Mouse (Mus musculus) CH12.LX (cell line): ENCODE results near the gene Shank3. TPM values are rescaled to one million over a fixed set of nuclear protein-coding genes. Genes with fewer than 3 reads are reported as not detected.

ENCODE experiments used
- DNase-seq: peaks from one replicate; pipeline ENCODE4 v3.0.0-alpha.2; 2013; ENCODE audit errors: extremely low read depth
- H3K27ac ChIP-seq: 2 replicates; pipeline ENCODE4 v1.5.1; 2012; ENCODE audit warnings: low read depth, mild to moderate bottlenecking, control low read depth, moderate library complexity; ENCODE audit not compliant: insufficient read depth
- H3K27me3 ChIP-seq: replicated peaks from 2 replicates; pipeline ENCODE3; 2012; ENCODE audit warnings: inconsistent platforms
- H3K36me3 ChIP-seq, 2 experiments: replicated peaks in 1 of 2; 2 replicates each; pipeline versions ENCODE3 to v1.6.1; 2012; ENCODE audit warnings: inconsistent platforms in 1 of 2, low read length in 1 of 2, mild to moderate bottlenecking in 1 of 2, mixed read lengths in 1 of 2, moderate library complexity in 1 of 2; ENCODE audit not compliant: control insufficient read depth in 1 of 2, insufficient read depth in 1 of 2
- H3K4me1 ChIP-seq, 2 experiments: 2 replicates each; pipeline ENCODE4 v1.6.1; 2012; ENCODE audit warnings: inconsistent platforms in 1 of 2, moderate library complexity in 1 of 2; ENCODE audit not compliant: insufficient read depth in 2 of 2, control insufficient read depth in 1 of 2
- H3K4me2 ChIP-seq: 2 replicates; pipeline ENCODE4 v1.6.1; 2012; ENCODE audit warnings: low read depth, mild to moderate bottlenecking, control low read depth; ENCODE audit not compliant: poor library complexity, insufficient read depth, severe bottlenecking
- H3K4me3 ChIP-seq, 3 experiments: fragments of 150-350 bp in 1 of 3; sonication (generic) in 1 of 3; replicated peaks in 1 of 3; 2 replicates each; pipeline versions ENCODE3 to v1.5.1; 2011 to 2012; ENCODE audit warnings: low read depth in 2 of 3, low read length in 2 of 3, mild to moderate bottlenecking in 2 of 3, moderate library complexity in 2 of 3, control low read depth in 1 of 3, improper control_type of control experiment in 1 of 3, inconsistent platforms in 1 of 3, mixed read lengths in 1 of 3; ENCODE audit not compliant: poor library complexity in 1 of 3
- H3K79me2 ChIP-seq: replicated peaks from 2 replicates; pipeline ENCODE4 v1.6.1; 2012; ENCODE audit warnings: mild to moderate bottlenecking, moderate library complexity; ENCODE audit not compliant: control insufficient read depth, poor library complexity, insufficient read depth, severe bottlenecking; ENCODE audit errors: extremely low read depth
- H3K9ac ChIP-seq: 2 replicates; pipeline ENCODE4 v1.6.1; 2012; ENCODE audit warnings: low read depth, mild to moderate bottlenecking, control low read depth, moderate library complexity; ENCODE audit not compliant: insufficient read depth
- H3K9me3 ChIP-seq: replicated peaks from 2 replicates; pipeline ENCODE3; 2012; ENCODE audit warnings: low read length, inconsistent platforms, mixed read lengths
- CTCF ChIP-seq, 2 experiments: IDR thresholded peaks in 1 of 2; conservative IDR thresholded peaks in 1 of 2; 2 replicates each; pipeline ENCODE4 v1.5.1; 2011 to 2012; ENCODE audit warnings: low read depth in 2 of 2, low read length in 2 of 2, improper control_type of control experiment in 1 of 2, inconsistent platforms in 1 of 2, mild to moderate bottlenecking in 1 of 2, moderate library complexity in 1 of 2
- E2F4 ChIP-seq: IDR thresholded peaks from 2 replicates; pipeline ENCODE4 v1.6.1; 2011; ENCODE audit warnings: low read depth, low read length, improper control_type of control experiment; ENCODE audit not compliant: insufficient replicate concordance
- GABPA ChIP-seq: IDR thresholded peaks from 2 replicates; pipeline ENCODE4 v1.6.1; 2012; ENCODE audit warnings: low read depth, low read length, improper control_type of control experiment, inconsistent platforms; ENCODE audit not compliant: insufficient replicate concordance
- HCFC1 ChIP-seq: IDR thresholded peaks from 2 replicates; pipeline ENCODE4 v1.6.1; 2012; ENCODE audit warnings: low read depth, mild to moderate bottlenecking, inconsistent platforms, low read length, improper control_type of control experiment
- IRF4 ChIP-seq: IDR thresholded peaks from 2 replicates; pipeline ENCODE4 v1.6.1; 2014; ENCODE audit warnings: low read depth, mild to moderate bottlenecking, inconsistent platforms, low read length, improper control_type of control experiment
- JUND ChIP-seq: conservative IDR thresholded peaks from 2 replicates; pipeline ENCODE4 v1.6.1; 2011; ENCODE audit warnings: low read depth, low read length, improper control_type of control experiment
- KAT2A ChIP-seq: IDR thresholded peaks from 2 replicates; pipeline ENCODE4 v1.6.1; 2012; ENCODE audit warnings: low read length, improper control_type of control experiment, inconsistent platforms; ENCODE audit not compliant: insufficient replicate concordance
- MAFK ChIP-seq: IDR thresholded peaks from 2 replicates; pipeline ENCODE4 v1.6.1; 2011; ENCODE audit warnings: low read length, improper control_type of control experiment; ENCODE audit not compliant: insufficient replicate concordance
- NELFE ChIP-seq: IDR thresholded peaks from 2 replicates; pipeline ENCODE4 v1.6.1; 2011; ENCODE audit warnings: low read depth, low read length, improper control_type of control experiment
- NRF1 ChIP-seq: IDR thresholded peaks from 2 replicates; pipeline ENCODE4 v1.6.1; 2014; ENCODE audit warnings: low read depth, mild to moderate bottlenecking, inconsistent platforms, low read length, improper control_type of control experiment, moderate library complexity
- POLR2A ChIP-seq: IDR thresholded peaks from 2 replicates; pipeline ENCODE4 v1.6.1; 2011; ENCODE audit warnings: low read depth, mild to moderate bottlenecking, improper control_type of control experiment, low read length
- POLR2AphosphoS2 ChIP-seq: IDR thresholded peaks from 2 replicates; pipeline ENCODE4 v1.6.1; 2011; ENCODE audit warnings: low read depth, low read length, improper control_type of control experiment
- RAD21 ChIP-seq: IDR thresholded peaks from 2 replicates; pipeline ENCODE4 v1.6.1; 2011; ENCODE audit warnings: low read depth, mild to moderate bottlenecking, low read length, improper control_type of control experiment, moderate library complexity
- SIN3A ChIP-seq: IDR thresholded peaks from 2 replicates; pipeline ENCODE4 v1.6.1; 2012; ENCODE audit warnings: low read length, improper control_type of control experiment, inconsistent platforms
- TBP ChIP-seq: conservative IDR thresholded peaks from 2 replicates; pipeline ENCODE4 v1.6.1; 2011; ENCODE audit warnings: low read depth, low read length, improper control_type of control experiment
- USF1 ChIP-seq: IDR thresholded peaks from 2 replicates; pipeline ENCODE4 v1.6.1; 2014; ENCODE audit warnings: low read depth, mild to moderate bottlenecking, inconsistent platforms, low read length, improper control_type of control experiment
- USF2 ChIP-seq: conservative IDR thresholded peaks from 2 replicates; pipeline ENCODE4 v1.6.1; 2011; ENCODE audit warnings: low read depth, low read length, improper control_type of control experiment
- ZKSCAN1 ChIP-seq: IDR thresholded peaks from 2 replicates; pipeline ENCODE4 v1.6.1; 2012; ENCODE audit warnings: low read depth, inconsistent platforms, low read length, improper control_type of control experiment, borderline replicate concordance
- dilution Hi-C: fragments of 300-500 bp; cut with MboI; formaldehyde crosslinking; loops from 2 replicates; pipeline ENCODE4 v1.14.3; 2020; ENCODE audit warnings: low sequenced_read_pairs; ENCODE audit not compliant: extremely low pct_unique_long_range_greater_than_20kb, extremely low pct_ligation_motif_present
- in situ Hi-C: fragments of 300-500 bp; cut with MboI; formaldehyde crosslinking; loops from 3 replicates; pipeline ENCODE4 v1.14.3; 2019; ENCODE audit warnings: low sequenced_read_pairs, low pct_ligation_motif_present, low pct_unique_long_range_greater_than_20kb, mixed read lengths
- polyA plus RNA-seq: library from polyadenylated mRNA; unstranded; fragments of >175 nt; gene quantifications from 2 replicates; pipeline ENCODE4 v1.2.1, GENCODE M21; 2012; ENCODE audit warnings: low read depth; ENCODE audit not compliant: insufficient read length
- total RNA-seq, 2 experiments: library from RNA; depleted of rRNA; stranded (reverse); fragments of 300-350 nt in 1 of 2; fragments of >200 nt in 1 of 2; gene quantifications; 2 replicates each; pipeline ENCODE4 v1.2.3; 2012 to 2014

The Shank3 gene
- total and polyA plus RNA-seq, 3 experiments, result not detected

- TF ChIP-seq NRF1 (no peak), POLR2A (no peak), POLR2AphosphoS2 (no peak), USF2 (no peak), GABPA (no peak), NELFE (no peak), E2F4 (no peak), HCFC1 (no peak), MAFK (no peak)
- TF ChIP-seq, all 38 proteins: peak for 0
- Histone ChIP-seq H3K4me3 (no peak overlapping the region), H3K27me3 (peaks cover 73% of the 10 kb centered on the region), H3K9ac (no peak overlapping the region), H3K36me3 (no peaks in the 10 kb centered on the region), H3K79me2 (no peaks in the 10 kb centered on the region), H3K9me3 (peaks cover 5% of the 10 kb centered on the region), H3K27ac (no peak overlapping the region), H3K4me2 (no peak overlapping the region), H3K4me1 (no peaks in the 10 kb centered on the region)
- no peak for DNase-seq
- in situ Hi-C loops, result no loop called here
- dilution Hi-C loops, result no loop called here
Observed at GRCm38 (mm10) chr15:89550506-89550905, 51.1 kb downstream of the Shank3 start.

- dilution Hi-C loops (no loop called here), in situ Hi-C loops (no loop called here)
- no peak for TF ChIP-seq USF1
- TF ChIP-seq HCFC1, result no peak
Observed at GRCm38 (mm10) chr15:89551733-89552132, 52.3 kb downstream of the Shank3 start.

GRCm38 (mm10) chr15:89555591-89555990 is 56.2 kb downstream of the Shank3 start:
- no peak overlapping the region for H3K4me3 ChIP-seq
- no peaks in the 10 kb centered on the region for H3K36me3 ChIP-seq
- no peak overlapping the region for H3K27ac ChIP-seq
- H3K4me1 ChIP-seq, result peaks cover 0 to 2% of the 10 kb centered on the region in 2 experiments; a peak in 1 of 4 replicates
- DNase-seq, result no peak
- in situ Hi-C loops, result no loop called here
- no peak overlapping the region for H3K9ac ChIP-seq
- H3K4me2 ChIP-seq, result no peak overlapping the region
- H3K27me3 ChIP-seq, result peaks cover 46% of the 10 kb centered on the region
- dilution Hi-C loops, result no loop called here
- H3K79me2 ChIP-seq, result no peaks in the 10 kb centered on the region
- TF ChIP-seq USF1, result no peak
- no peak for TF ChIP-seq USF2
- TF ChIP-seq CTCF (conservative IDR thresholded peaks at IDR 0.05 in 1 of 2, IDR thresholded peaks at IDR 0.05 in 1 of 2; ENCODE audit: low read depth in 2 of 2, low read length in 2 of 2), result no peak
- no peak for TF ChIP-seq KAT2A
- TF ChIP-seq HCFC1, result no peak
- TF ChIP-seq SIN3A, result no peak
- TF ChIP-seq IRF4, result no peak
- TF ChIP-seq POLR2A, result no peak
- no peak for TF ChIP-seq E2F4
- TF ChIP-seq ZKSCAN1, result no peak
- TF ChIP-seq RAD21, result no peak
- TF ChIP-seq JUND, result no peak
- no peak for TF ChIP-seq TBP
- peaks cover 3% of the 10 kb centered on the region for H3K9me3 ChIP-seq

More at GRCm38 (mm10) chr15:89551733-89552132, 52.3 kb downstream of the Shank3 start:
- Histone ChIP-seq H3K9me3 (peaks cover 5% of the 10 kb centered on the region), H3K27ac (no peak overlapping the region), H3K4me3 (no peak overlapping the region), H3K9ac (no peak overlapping the region), H3K36me3 (no peaks in the 10 kb centered on the region), H3K27me3 (peaks cover 64% of the 10 kb centered on the region), H3K79me2 (no peaks in the 10 kb centered on the region), H3K4me2 (no peak overlapping the region), H3K4me1 (no peaks in the 10 kb centered on the region)
- DNase-seq, result no peak
